Mouse (Mus musculus): Measurements from ENCODE around the gene Gm21985.

DNA sequence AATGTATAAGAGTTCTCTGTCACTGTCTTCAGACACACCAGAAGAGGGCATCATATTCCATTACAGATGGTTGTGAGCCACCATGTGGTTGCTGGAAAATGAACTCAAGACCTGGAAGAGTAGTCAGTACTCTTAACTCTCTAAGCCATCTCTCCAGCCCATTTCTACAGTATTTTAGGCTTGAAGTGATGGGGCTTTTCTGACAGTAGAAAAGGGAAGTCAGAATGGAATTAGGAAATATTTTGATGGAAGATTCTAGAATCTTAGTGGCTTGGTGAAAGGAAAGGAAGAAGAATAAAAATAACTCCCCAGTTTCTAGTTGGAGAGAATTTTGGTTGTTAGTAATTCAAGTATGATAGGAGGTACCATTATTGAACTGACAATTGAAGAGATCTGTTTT is 127.8 kb downstream of the Gm21985 start:
- TF ChIP-seq POLR2A (IDR thresholded peaks at IDR 0.05; ENCODE audit: insufficient read length, low read depth) = no peak
- TF ChIP-seq USF1 (IDR thresholded peaks at IDR 0.05; ENCODE audit: low read depth) = no peak
- TF ChIP-seq E2F4 (IDR thresholded peaks at IDR 0.05; ENCODE audit: insufficient read depth) = no peak
- no peak for TF ChIP-seq MAX (IDR thresholded peaks at IDR 0.05; ENCODE audit: low read depth)
- TF ChIP-seq TCF12 (IDR thresholded peaks at IDR 0.05; ENCODE audit: insufficient read depth, poor library complexity, severe bottlenecking) = no peak
- TF ChIP-seq CEBPB (IDR thresholded peaks at IDR 0.05; ENCODE audit: insufficient read depth, poor library complexity, severe bottlenecking) = no peak
- TF ChIP-seq REST (IDR thresholded peaks at IDR 0.05; ENCODE audit: insufficient read depth, insufficient read length) = no peak

All from myocyte (in vitro differentiated cells).